Comparison of ENCODE assay signal across 8 mouse cellular contexts in genomic region chr11:72576466-72577351, GRCm38 (mm10). TPM values are rescaled to one million over a fixed set of nuclear protein-coding genes. Genes with fewer than 3 reads are reported as not detected.
A peak's percentile ranks its signal among the peaks of the same experiment; 100 is the strongest.
DNase-seq lines count a peak whose midpoint lies in the region; ATAC-seq lines count a peak whose summit lies in the region.

No protein-coding gene starts in this region.

- peak overlapping the region; percentile 57 for H3K4me2 ChIP-seq in forebrain, embryonic 14.5 days (ENCODE audit: low read length)

- H3K9ac ChIP-seq in forebrain, embryonic 14.5 days (ENCODE audit: low read length), result peak overlapping the region; percentile 58

- no peaks in the 10 kb centered on the region for H3K36me3 ChIP-seq in forebrain, embryonic 14.5 days (ENCODE audit: control insufficient read depth, insufficient read depth, low read length)
- H3K36me3 ChIP-seq in megakaryocyte, embryonic 14.5 days (replicated peaks; ENCODE audit: low read length), result no peaks in the 10 kb centered on the region

- ATAC-seq in forebrain, embryonic 14.5 days, result peak; percentile 61

- no peaks in the 10 kb centered on the region for H3K9me3 ChIP-seq in forebrain, embryonic 14.5 days (replicated peaks; ENCODE audit: control insufficient read depth, low read length)
- H3K9me3 ChIP-seq in megakaryocyte, embryonic 14.5 days, result no peaks in the 10 kb centered on the region

- DNase-seq in right cerebral cortex, adult 2 months (ENCODE audit: low spot score in 2 of 2), result peak; percentile 15 to 40
- no peak for DNase-seq in right cerebral cortex, adult 18-20 months
- peak; percentile 52 for DNase-seq in brain, adult 2 months (ENCODE audit: low read depth, low spot score)
- DNase-seq in forebrain, embryonic 14.5 days (ENCODE audit: low spot score), result peak; percentile 72
- DNase-seq in kidney, postnatal 36 days, result peak; percentile 13 to 29
- peak; percentile 36 to 37 for DNase-seq in urinary bladder, postnatal 36 days (ENCODE audit: low spot score in 2 of 2)
- DNase-seq in right cerebral cortex, postnatal 36 days (ENCODE audit: low spot score in 2 of 2), result no peak

- 0 out of 2 replicates have a peak, but pooled peaks cover 7% of the 10 kb centered on the region for H3K4me1 ChIP-seq in forebrain, embryonic 14.5 days (ENCODE audit: control insufficient read depth, insufficient read depth, low read length)
- H3K4me1 ChIP-seq in megakaryocyte, embryonic 14.5 days, result peaks cover 14% of the 10 kb centered on the region

- no peaks in the 10 kb centered on the region for H3K27me3 ChIP-seq in forebrain, embryonic 14.5 days (replicated peaks; ENCODE audit: control insufficient read depth, insufficient read depth, low read length)
- peaks cover 7% of the 10 kb centered on the region for H3K27me3 ChIP-seq in megakaryocyte, embryonic 14.5 days (replicated peaks)

- H3K27ac ChIP-seq in forebrain, embryonic 14.5 days (ENCODE audit: low read depth, low read length), result peak overlapping the region; percentile 65; the same call in 1 of the 2 replicates

- WGBS in forebrain, embryonic 14.5 days, result 2% methylated on average over 24 of the region's 24 CpGs

- peak overlapping the region; percentile 24 for H3K4me3 ChIP-seq in forebrain, embryonic 14.5 days (ENCODE audit: low read depth, low read length)
- H3K4me3 ChIP-seq in megakaryocyte, embryonic 14.5 days (replicated peaks), result peak overlapping the region; percentile 74

RNA-seq across cellular contexts. Expression of gene Spns3, which starts 26.4 kb away (rescaled TPM):
- polyA plus RNA-seq in forebrain, embryonic 14.5 days (2014; fragmentation: Nextera tagmentation; extraction: Ambion mirVana), result 0.10 and 0.16 TPM in 2 replicates
- polyA plus RNA-seq in megakaryocyte, embryonic 14.5 days (2012; ENCODE audit: insufficient read depth, low replicate concordance), result 18.9 and 31.7 TPM in 2 replicates

RNA-seq across cellular contexts. Expression of gene Ube2g1, which starts 30.4 kb away (rescaled TPM):
- polyA plus RNA-seq in forebrain, embryonic 14.5 days (2014; fragmentation: Nextera tagmentation; extraction: Ambion mirVana), result 100 and 120 TPM in 2 replicates
- polyA plus RNA-seq in megakaryocyte, embryonic 14.5 days (2012; ENCODE audit: insufficient read depth, low replicate concordance), result 13.4 and 25.9 TPM in 2 replicates

Comparison
In these comparisons a context has a peak if more than half of its experiments do, and no peak if none do; other contexts are left out.
1. DNase-seq: peak in right cerebral cortex, adult 2 months (2 of 2), brain, adult 2 months (single experiment), forebrain, embryonic 14.5 days (single experiment), kidney, postnatal 36 days (2 of 2) and urinary bladder, postnatal 36 days (2 of 2); none in right cerebral cortex, adult 18-20 months (single experiment) and right cerebral cortex, postnatal 36 days (0 of 2).
2. RNA of gene Spns3, which starts 26.4 kb away (polyA plus RNA-seq): 18.9 to 31.7 TPM in megakaryocyte, embryonic 14.5 days; 0.10 to 0.16 TPM in forebrain, embryonic 14.5 days; every median in the first group is over 10 times any median in the second.